Mouse (Mus musculus): ENCODE results near the gene Rpl36-ps4.
"Not testable (repeated sequence)": the region's sequence is repeated elsewhere in the genome, so short reads cannot be mapped to it uniquely, and the experiment has no call there.

GRCm38 (mm10) chr17:87959931-87960330 is 39.2 kb downstream of the Rpl36-ps4 start:
- not testable (repeated sequence) for TF ChIP-seq CTCF, EP300 (IDR thresholded peaks at IDR 0.05; ENCODE audit: low read depth)

Data from liver, postnatal 0 days (tissue).